25 mouse cellular contexts compared by ENCODE assay signal in genomic region chr6:45648419-45648818, GRCm38 (mm10).
A peak's percentile ranks its signal among the peaks of the same experiment; 100 is the strongest.
DNase-seq lines count a peak whose midpoint lies in the region; ATAC-seq and TF ChIP-seq lines count a peak whose summit lies in the region.
"Had no signal": no experiment of that assay in that cellular context is flagged by ENCODE, and none has a peak within 500 bp of the region (broad histone marks: within the 10 kb centered on the region; RNA-seq: fewer than 3 reads in every experiment).

No protein-coding gene starts in this region.

- TF ChIP-seq CTCF in layer of hippocampus, adult 2 months (conservative IDR thresholded peaks at IDR 0.05), result no peak

- H3K4me3 ChIP-seq in forebrain, embryonic 14.5 days (ENCODE audit: low read depth, low read length), result no peak overlapping the region
- no peak overlapping the region for H3K4me3 ChIP-seq in forebrain, embryonic 12.5 days (replicated peaks)
- H3K4me3 ChIP-seq in layer of hippocampus, adult 2 months, result no peak overlapping the region
- H3K4me3 ChIP-seq: forebrain, embryonic 10.5 days; heart, adult 2 months; heart, embryonic 10.5 days; heart, embryonic 13.5 days had no signal

- H3K9me3 ChIP-seq in forebrain, embryonic 14.5 days (replicated peaks; ENCODE audit: control insufficient read depth, low read length), result no peaks in the 10 kb centered on the region
- H3K9me3 ChIP-seq in forebrain, embryonic 12.5 days, result no peaks in the 10 kb centered on the region
- H3K9me3 ChIP-seq: forebrain, embryonic 10.5 days; heart, embryonic 10.5 days; heart, embryonic 13.5 days had no signal

- no peak overlapping the region for H3K9ac ChIP-seq in forebrain, embryonic 14.5 days (ENCODE audit: low read length)
- H3K9ac ChIP-seq in forebrain, embryonic 12.5 days, result no peak overlapping the region
- H3K9ac ChIP-seq: heart, embryonic 13.5 days; hindbrain, embryonic 14.5 days had no signal

- H3K36me3 ChIP-seq in forebrain, embryonic 14.5 days (ENCODE audit: control insufficient read depth, insufficient read depth, low read length), result no peaks in the 10 kb centered on the region
- H3K36me3 ChIP-seq in forebrain, embryonic 12.5 days (replicated peaks), result no peaks in the 10 kb centered on the region
- H3K36me3 ChIP-seq: forebrain, embryonic 10.5 days; heart, embryonic 10.5 days; heart, embryonic 13.5 days had no signal

- H3K27me3 ChIP-seq in forebrain, embryonic 14.5 days (replicated peaks; ENCODE audit: control insufficient read depth, insufficient read depth, low read length), result no peaks in the 10 kb centered on the region
- no peaks in the 10 kb centered on the region for H3K27me3 ChIP-seq in forebrain, embryonic 12.5 days
- H3K27me3 ChIP-seq: heart, embryonic 13.5 days had no signal

- DNase-seq in forebrain, embryonic 14.5 days (ENCODE audit: low spot score), result peak; percentile 11
- peak; percentile 9 to 11 for DNase-seq in layer of hippocampus, adult 2 months (ENCODE audit: low spot score in 2 of 2)
- DNase-seq in layer of hippocampus, postnatal 36 days, result no peak
- peak; percentile 30 for DNase-seq in brain, embryonic 18.5 days (ENCODE audit: low read depth, low spot score)
- DNase-seq in left cerebral cortex, adult 9 months (ENCODE audit: low spot score in 2 of 2), result no peak
- DNase-seq: adrenal gland, adult 8-10 months; adrenal gland, postnatal 25 days; cerebellum, adult 18-20 months; cerebellum, adult 9-10 months; cerebellum, postnatal 14 days; gastrocnemius, postnatal 10 days; gastrocnemius, postnatal 36 days; heart, adult 2 months; heart, postnatal 14 days; heart, postnatal 4 days had no signal

- H3K27ac ChIP-seq in forebrain, embryonic 14.5 days (ENCODE audit: low read depth, low read length), result no peak overlapping the region
- H3K27ac ChIP-seq in forebrain, embryonic 12.5 days, result no peak overlapping the region
- no peak overlapping the region for H3K27ac ChIP-seq in layer of hippocampus, adult 2 months
- H3K27ac ChIP-seq: forebrain, embryonic 10.5 days; heart, adult 2 months; heart, embryonic 10.5 days; heart, embryonic 13.5 days; hindbrain, embryonic 14.5 days; hindbrain, postnatal 0 days had no signal

- no peak overlapping the region for H3K4me2 ChIP-seq in forebrain, embryonic 14.5 days (ENCODE audit: low read length)
- no peak overlapping the region for H3K4me2 ChIP-seq in forebrain, embryonic 12.5 days
- H3K4me2 ChIP-seq: heart, embryonic 13.5 days; hindbrain, embryonic 14.5 days had no signal

- WGBS in forebrain, embryonic 14.5 days, result 80% methylated on average over 2 of the region's 2 CpGs
- 85% methylated on average over 2 of the region's 2 CpGs for WGBS in forebrain, embryonic 12.5 days

- no peaks in the 10 kb centered on the region for H3K4me1 ChIP-seq in forebrain, embryonic 14.5 days (ENCODE audit: control insufficient read depth, insufficient read depth, low read length)
- H3K4me1 ChIP-seq in forebrain, embryonic 12.5 days, result no peaks in the 10 kb centered on the region
- H3K4me1 ChIP-seq: forebrain, embryonic 10.5 days; heart, embryonic 10.5 days; heart, embryonic 13.5 days had no signal

- ATAC-seq in forebrain, embryonic 14.5 days, result no peak
- no peak for ATAC-seq in forebrain, embryonic 12.5 days (ENCODE audit: low FRiP score)
- ATAC-seq: activated CD4-positive, CD25-positive, alpha-beta regulatory T cell, adult 4 months; forebrain, embryonic 16.5 days; hindbrain, postnatal 0 days; inflammation-experienced regulatory T-cells, adult 6 months; intestine, embryonic 16.5 days had no signal

Comparison
In these comparisons a context has a peak if more than half of its experiments do, and no peak if none do; other contexts are left out.
1. DNase-seq: peak in forebrain, embryonic 14.5 days (single experiment), layer of hippocampus, adult 2 months (2 of 2) and brain, embryonic 18.5 days (single experiment); none in layer of hippocampus, postnatal 36 days (0 of 2) and left cerebral cortex, adult 9 months (0 of 2).